Mouse (Mus musculus) midbrain, postnatal 0 days (tissue): ENCODE data around the gene Rpia. TPM values are rescaled to one million over a fixed set of nuclear protein-coding genes. Genes with fewer than 3 reads are reported as not detected.

Experiments used
- ATAC-seq: fragments of 200-750 bp; cut with Nextera tagmentation; 2 replicates; pipeline ENCODE4 v1.8.0; 2017; ENCODE audit warnings: moderate number of reproducible peaks, mild to moderate bottlenecking, moderate TSS enrichment, moderate library complexity; ENCODE audit not compliant: low FRiP score
- DNase-seq: peaks from one replicate; pipeline ENCODE4 v3.0.0-alpha.2; 2015; ENCODE audit warnings: low spot score
- H3K27ac ChIP-seq: fragments of 300-500 bp; sonication (generic); 2 replicates; pipeline ENCODE4 v1.5.1; 2014; ENCODE audit warnings: low read depth, mild to moderate bottlenecking, low read length, mixed read lengths
- H3K27me3 ChIP-seq: fragments of 300-500 bp; sonication (generic); 2 replicates; pipeline ENCODE4 v1.6.1; 2014; ENCODE audit warnings: low read length, control low read depth, mixed read lengths; ENCODE audit not compliant: insufficient read depth
- H3K36me3 ChIP-seq: fragments of 300-500 bp; sonication (generic); 2 replicates; pipeline ENCODE4 v1.6.1; 2014; ENCODE audit warnings: low read length, control low read depth, mixed read lengths; ENCODE audit not compliant: insufficient read depth
- H3K4me1 ChIP-seq: fragments of 300-500 bp; sonication (generic); 2 replicates; pipeline ENCODE4 v1.6.1; 2014; ENCODE audit warnings: mild to moderate bottlenecking, control low read depth, antibody characterized with exemption, low read length, mixed read lengths; ENCODE audit not compliant: insufficient read depth
- H3K4me2 ChIP-seq: fragments of 300-500 bp; sonication (generic); 2 replicates; pipeline ENCODE4 v1.6.1; 2014; ENCODE audit warnings: low read depth, mild to moderate bottlenecking, low read length, mixed read lengths; ENCODE audit not compliant: poor library complexity, severe bottlenecking
- H3K4me3 ChIP-seq: fragments of 300-500 bp; sonication (generic); 2 replicates; pipeline ENCODE4 v1.5.1; 2014; ENCODE audit warnings: low read depth, mild to moderate bottlenecking, low read length, moderate library complexity
- H3K9ac ChIP-seq: fragments of 300-500 bp; sonication (generic); replicated peaks from 2 replicates; pipeline ENCODE4 v1.6.1; 2014; ENCODE audit warnings: mild to moderate bottlenecking, low read length, moderate library complexity, mixed read lengths; ENCODE audit not compliant: poor library complexity, severe bottlenecking
- H3K9me3 ChIP-seq: fragments of 300-500 bp; sonication (generic); 2 replicates; pipeline ENCODE4 v1.6.1; 2016; ENCODE audit warnings: low read length, control low read depth
- CTCF ChIP-seq: IDR thresholded peaks from 2 replicates; pipeline ENCODE4 v1.5.1; 2016; ENCODE audit warnings: antibody characterized with exemption, mild to moderate bottlenecking
- WGBS: fragments of 180-500 bp; shearing (Covaris S2); extraction: QIAGEN DNeasy Blood & Tissue Kit; methylation state at CpG from one replicate; pipeline ENCODE4 v1.1.7; 2014; 5-methylcytosine and 5-hydroxymethylcytosine counted together
- polyA plus RNA-seq: library from polyadenylated mRNA; unstranded; fragments of >200 nt; fragmentation: Nextera tagmentation; extraction: Ambion mirVana; gene quantifications from 2 replicates; pipeline ENCODE4 v1.2.1, GENCODE M21; 2015
- total RNA-seq: library from RNA; depleted of rRNA; stranded (reverse); fragments of >200 nt; gene quantifications from 2 replicates; pipeline ENCODE4 v1.2.3, GENCODE M21; 2014

The Rpia gene
- total and polyA plus RNA-seq, 2 experiments from 2014 or later = 1.4 to 15.5 TPM

GRCm38 (mm10) chr6:70765076-70765475, 27.0 kb downstream of the Rpia start:
- H3K27me3 ChIP-seq = no peaks in the 10 kb centered on the region
- DNase-seq (no peak), ATAC-seq (no peak)
- peaks cover 32% of the 10 kb centered on the region for H3K36me3 ChIP-seq
- no peaks in the 10 kb centered on the region for H3K4me1 ChIP-seq
- H3K9me3 ChIP-seq = no peaks in the 10 kb centered on the region
- H3K27ac ChIP-seq = no peak overlapping the region
- WGBS = 95% methylated on average over 8 of the region's 8 CpGs
- no peak overlapping the region for H3K4me3 ChIP-seq
- no peak overlapping the region for H3K9ac ChIP-seq
- no peak for TF ChIP-seq CTCF
- H3K4me2 ChIP-seq = no peak overlapping the region

GRCm38 (mm10) chr6:70764551-70764950, 27.5 kb downstream of the Rpia start:
- H3K4me2 ChIP-seq = no peak overlapping the region
- H3K36me3 ChIP-seq = peaks cover 27% of the 10 kb centered on the region
- ATAC-seq = no peak
- no peak for DNase-seq
- H3K4me3 ChIP-seq = no peak overlapping the region
- H3K9ac ChIP-seq = no peak overlapping the region
- H3K4me1 ChIP-seq = no peaks in the 10 kb centered on the region
- H3K27ac ChIP-seq = no peak overlapping the region
- no peaks in the 10 kb centered on the region for H3K27me3 ChIP-seq
- 92% methylated on average over 5 of the region's 5 CpGs for WGBS
- H3K9me3 ChIP-seq = no peaks in the 10 kb centered on the region
- TF ChIP-seq CTCF = no peak

GRCm38 (mm10) chr6:70763881-70764280, 28.2 kb downstream of the Rpia start:
- H3K27me3 ChIP-seq = no peaks in the 10 kb centered on the region
- no peak for ATAC-seq
- DNase-seq = no peak
- TF ChIP-seq CTCF = no peak
- WGBS = 95% methylated on average over 4 of the region's 4 CpGs
- no peak overlapping the region for H3K27ac ChIP-seq
- no peaks in the 10 kb centered on the region for H3K4me1 ChIP-seq
- no peak overlapping the region for H3K4me2 ChIP-seq
- H3K36me3 ChIP-seq = peaks cover 25% of the 10 kb centered on the region
- no peak overlapping the region for H3K4me3 ChIP-seq
- H3K9ac ChIP-seq = no peak overlapping the region
- H3K9me3 ChIP-seq = no peaks in the 10 kb centered on the region

GRCm38 (mm10) chr6:70762659-70763058, 29.4 kb downstream of the Rpia start:
- Histone ChIP-seq H3K27me3 (no peaks in the 10 kb centered on the region), H3K9me3 (no peaks in the 10 kb centered on the region), H3K9ac (no peak overlapping the region), H3K4me1 (no peaks in the 10 kb centered on the region), H3K4me3 (no peak overlapping the region), H3K4me2 (no peak overlapping the region), H3K36me3 (peaks cover 19% of the 10 kb centered on the region), H3K27ac (no peak overlapping the region)
- WGBS = 93% methylated on average over 6 of the region's 6 CpGs
- ATAC-seq (no peak), DNase-seq (no peak)
- TF ChIP-seq CTCF = no peak

- H3K36me3 ChIP-seq = peaks cover 6% of the 10 kb centered on the region; the same call in 1 of the 2 replicates
- H3K9me3 ChIP-seq = no peaks in the 10 kb centered on the region
- ATAC-seq (no peak), DNase-seq (no peak)
- H3K27me3 ChIP-seq = no peaks in the 10 kb centered on the region
- no peak overlapping the region for H3K4me2 ChIP-seq
- H3K9ac ChIP-seq = no peak overlapping the region
- H3K4me1 ChIP-seq = no peaks in the 10 kb centered on the region
- no peak overlapping the region for H3K4me3 ChIP-seq
- 81% methylated on average over 4 of the region's 4 CpGs for WGBS
- H3K27ac ChIP-seq = no peak overlapping the region
- TF ChIP-seq CTCF = no peak
Observed at GRCm38 (mm10) chr6:70760951-70761350, 31.1 kb downstream of the Rpia start.

- Histone ChIP-seq H3K4me1 (no peaks in the 10 kb centered on the region), H3K27ac (no peak overlapping the region), H3K4me2 (no peak overlapping the region), H3K9me3 (no peaks in the 10 kb centered on the region), H3K27me3 (no peaks in the 10 kb centered on the region), H3K36me3 (no peaks in the 10 kb centered on the region), H3K4me3 (no peak overlapping the region), H3K9ac (no peak overlapping the region)
- 91% methylated on average over 10 of the region's 10 CpGs for WGBS
- ATAC-seq (no peak), DNase-seq (no peak)
- TF ChIP-seq CTCF = no peak
Observed at GRCm38 (mm10) chr6:70754833-70755232, 37.2 kb downstream of the Rpia start.
